Mouse (Mus musculus) megakaryocyte, embryonic 14.5 days (primary cell): ENCODE data around the gene Tk2. TPM values are rescaled to one million over a fixed set of nuclear protein-coding genes. Genes with fewer than 3 reads are reported as not detected.

Experiments used
- H3K27me3 ChIP-seq: replicated peaks from 2 replicates; pipeline ENCODE3; 2012; ENCODE audit warnings: inconsistent platforms
- H3K36me3 ChIP-seq: replicated peaks from 2 replicates; pipeline ENCODE3; 2012; ENCODE audit warnings: low read length, inconsistent platforms, mixed read lengths
- H3K4me1 ChIP-seq: 2 replicates; pipeline ENCODE4 v1.6.1; 2012; ENCODE audit warnings: inconsistent platforms
- H3K4me3 ChIP-seq: replicated peaks from 2 replicates; pipeline ENCODE3; 2012; ENCODE audit warnings: moderate library complexity, mild to moderate bottlenecking, inconsistent platforms
- H3K9me3 ChIP-seq: 2 replicates; pipeline ENCODE4 v1.6.1; 2012; ENCODE audit warnings: inconsistent platforms
- FLI1 ChIP-seq: IDR thresholded peaks from 2 replicates; pipeline ENCODE4 v1.6.1; 2012; ENCODE audit warnings: low read length, inconsistent platforms, mixed read lengths
- GATA1 ChIP-seq: IDR thresholded peaks from 3 replicates; pipeline ENCODE4 v1.6.1; 2012; ENCODE audit warnings: mixed read lengths, low read length, inconsistent platforms, borderline replicate concordance
- polyA plus RNA-seq: library from polyadenylated mRNA; stranded (reverse); fragments of >175 nt; gene quantifications from 2 replicates; pipeline ENCODE4 v1.2.3, GENCODE M21; 2012; ENCODE audit warnings: low replicate concordance; ENCODE audit not compliant: insufficient read depth

Gene Tk2
- polyA plus RNA-seq, 1 experiment = 15.8 TPM

GRCm38 (mm10) chr8:104249442-104249996, 1.2 kb upstream of the Tk2 start:
- peaks cover 55% of the 10 kb centered on the region for H3K4me1 ChIP-seq
- peaks cover 24% of the 10 kb centered on the region for H3K36me3 ChIP-seq
- no peaks in the 10 kb centered on the region for H3K9me3 ChIP-seq
- H3K27me3 ChIP-seq = no peaks in the 10 kb centered on the region
- no peak overlapping the region for H3K4me3 ChIP-seq
- no peak for TF ChIP-seq FLI1
- TF ChIP-seq GATA1 = no peak

GRCm38 (mm10) chr8:104247908-104248275, 466 bp downstream of the Tk2 start:
- Histone ChIP-seq H3K4me1 (peaks cover 56% of the 10 kb centered on the region), H3K4me3 (peak overlapping the region; percentile 96), H3K9me3 (no peaks in the 10 kb centered on the region), H3K36me3 (peaks cover 33% of the 10 kb centered on the region), H3K27me3 (no peaks in the 10 kb centered on the region)
- TF ChIP-seq FLI1 (no peak), GATA1 (no peak)

- Histone ChIP-seq H3K27me3 (no peaks in the 10 kb centered on the region), H3K36me3 (peaks cover 37% of the 10 kb centered on the region), H3K4me3 (peak overlapping the region; percentile 96), H3K9me3 (no peaks in the 10 kb centered on the region), H3K4me1 (peaks cover 61% of the 10 kb centered on the region)
- TF ChIP-seq FLI1 = no peak
- no peak for TF ChIP-seq GATA1
These were observed 1.1 kb downstream of the Tk2 start for GRCm38 (mm10) chr8:104247054-104247907.

- peaks cover 44% of the 10 kb centered on the region for H3K36me3 ChIP-seq
- H3K27me3 ChIP-seq = no peaks in the 10 kb centered on the region
- H3K9me3 ChIP-seq = no peaks in the 10 kb centered on the region
- peaks cover 57% of the 10 kb centered on the region for H3K4me1 ChIP-seq
- TF ChIP-seq FLI1 = no peak
- no peak for TF ChIP-seq GATA1
- peak overlapping the region; percentile 96 for H3K4me3 ChIP-seq
These were observed 1.7 kb downstream of the Tk2 start for GRCm38 (mm10) chr8:104246621-104247020.

- TF ChIP-seq GATA1 = no peak
- no peak for TF ChIP-seq FLI1
- no peak overlapping the region for H3K4me3 ChIP-seq
- peaks cover 59% of the 10 kb centered on the region for H3K4me1 ChIP-seq
- H3K36me3 ChIP-seq = peaks cover 89% of the 10 kb centered on the region
- no peaks in the 10 kb centered on the region for H3K9me3 ChIP-seq
- no peaks in the 10 kb centered on the region for H3K27me3 ChIP-seq
These were observed 6.2 kb downstream of the Tk2 start for GRCm38 (mm10) chr8:104242038-104242644.

- peaks cover 100% of the 10 kb centered on the region for H3K36me3 ChIP-seq
- TF ChIP-seq FLI1 (no peak), GATA1 (no peak)
- H3K9me3 ChIP-seq = no peaks in the 10 kb centered on the region
- H3K4me1 ChIP-seq = peaks cover 56% of the 10 kb centered on the region
- H3K4me3 ChIP-seq = peak overlapping the region; percentile 40
- no peaks in the 10 kb centered on the region for H3K27me3 ChIP-seq
These were observed 8.9 kb downstream of the Tk2 start for GRCm38 (mm10) chr8:104239418-104239861.

- peaks cover 100% of the 10 kb centered on the region for H3K36me3 ChIP-seq
- H3K4me3 ChIP-seq = no peak overlapping the region
- H3K9me3 ChIP-seq = peaks cover 11% of the 10 kb centered on the region
- no peaks in the 10 kb centered on the region for H3K27me3 ChIP-seq
- H3K4me1 ChIP-seq = peaks cover 42% of the 10 kb centered on the region
- TF ChIP-seq FLI1 (no peak), GATA1 (no peak)
These were observed 13.8 kb downstream of the Tk2 start for GRCm38 (mm10) chr8:104234573-104234972.

- Histone ChIP-seq H3K27me3 (no peaks in the 10 kb centered on the region), H3K36me3 (peaks cover 99% of the 10 kb centered on the region), H3K4me3 (no peak overlapping the region), H3K9me3 (peaks cover 11% of the 10 kb centered on the region), H3K4me1 (peaks cover 29% of the 10 kb centered on the region)
- no peak for TF ChIP-seq FLI1
- no peak for TF ChIP-seq GATA1
These were observed 15.4 kb downstream of the Tk2 start for GRCm38 (mm10) chr8:104232919-104233318.

- no peak for TF ChIP-seq GATA1
- no peak for TF ChIP-seq FLI1
- H3K36me3 ChIP-seq = peaks cover 99% of the 10 kb centered on the region
- H3K4me3 ChIP-seq = no peak overlapping the region
- peaks cover 26% of the 10 kb centered on the region for H3K4me1 ChIP-seq
- no peaks in the 10 kb centered on the region for H3K27me3 ChIP-seq
- H3K9me3 ChIP-seq = peaks cover 11% of the 10 kb centered on the region
These were observed 16.3 kb downstream of the Tk2 start for GRCm38 (mm10) chr8:104232039-104232438.

- peaks cover 11% of the 10 kb centered on the region for H3K9me3 ChIP-seq
- no peak for TF ChIP-seq GATA1
- TF ChIP-seq FLI1 = no peak
- H3K27me3 ChIP-seq = no peaks in the 10 kb centered on the region
- H3K4me3 ChIP-seq = no peak overlapping the region
- peaks cover 24% of the 10 kb centered on the region for H3K4me1 ChIP-seq
- H3K36me3 ChIP-seq = peaks cover 99% of the 10 kb centered on the region
These were observed 18.0 kb downstream of the Tk2 start for GRCm38 (mm10) chr8:104230377-104230776.
